Mouse (Mus musculus) CH12.LX (cell line): ENCODE measurements around the gene Bsn.
A peak's percentile ranks its signal among the peaks of the same experiment; 100 is the strongest.

Experiments
- CTCF ChIP-seq, 2 experiments: IDR thresholded peaks in 1 of 2; conservative IDR thresholded peaks in 1 of 2; 2 replicates each; pipeline ENCODE4 v1.5.1; 2011 to 2012; ENCODE audit warnings: low read depth in 2 of 2, low read length in 2 of 2, improper control_type of control experiment in 1 of 2, inconsistent platforms in 1 of 2, mild to moderate bottlenecking in 1 of 2, moderate library complexity in 1 of 2
- E2F4 ChIP-seq: IDR thresholded peaks from 2 replicates; pipeline ENCODE4 v1.6.1; 2011; ENCODE audit warnings: low read depth, low read length, improper control_type of control experiment; ENCODE audit not compliant: insufficient replicate concordance
- EP300 ChIP-seq: IDR thresholded peaks from 2 replicates; pipeline ENCODE4 v1.6.1; 2011; ENCODE audit warnings: low read length, improper control_type of control experiment
- KAT2A ChIP-seq: IDR thresholded peaks from 2 replicates; pipeline ENCODE4 v1.6.1; 2012; ENCODE audit warnings: low read length, improper control_type of control experiment, inconsistent platforms; ENCODE audit not compliant: insufficient replicate concordance
- MXI1 ChIP-seq: IDR thresholded peaks from 2 replicates; pipeline ENCODE4 v1.6.1; 2011; ENCODE audit warnings: mild to moderate bottlenecking, low read depth, low read length, improper control_type of control experiment
- MYC ChIP-seq: IDR thresholded peaks from 2 replicates; pipeline ENCODE4 v1.6.1; 2011; ENCODE audit warnings: low read depth, mild to moderate bottlenecking, improper control_type of control experiment, low read length
- NELFE ChIP-seq: IDR thresholded peaks from 2 replicates; pipeline ENCODE4 v1.6.1; 2011; ENCODE audit warnings: low read depth, low read length, improper control_type of control experiment
- NRF1 ChIP-seq: IDR thresholded peaks from 2 replicates; pipeline ENCODE4 v1.6.1; 2014; ENCODE audit warnings: low read depth, mild to moderate bottlenecking, inconsistent platforms, low read length, improper control_type of control experiment, moderate library complexity
- POLR2A ChIP-seq: IDR thresholded peaks from 2 replicates; pipeline ENCODE4 v1.6.1; 2011; ENCODE audit warnings: low read depth, mild to moderate bottlenecking, improper control_type of control experiment, low read length
- SIN3A ChIP-seq: IDR thresholded peaks from 2 replicates; pipeline ENCODE4 v1.6.1; 2012; ENCODE audit warnings: low read length, improper control_type of control experiment, inconsistent platforms
- SMC3 ChIP-seq: IDR thresholded peaks from 2 replicates; pipeline ENCODE4 v1.6.1; 2011; ENCODE audit warnings: low read depth, low read length, improper control_type of control experiment
- ZC3H11A ChIP-seq: IDR thresholded peaks from 2 replicates; pipeline ENCODE4 v1.6.1; 2012; ENCODE audit warnings: low read depth, mild to moderate bottlenecking, inconsistent platforms, low read length, improper control_type of control experiment
- ZNF384 ChIP-seq: IDR thresholded peaks from 2 replicates; pipeline ENCODE4 v1.6.1; 2012; ENCODE audit warnings: low read depth, low read length, improper control_type of control experiment, inconsistent platforms

GRCm38 (mm10) chr9:108049561-108050251 lies 140.5 kb downstream of the Bsn start:
- TF ChIP-seq CTCF (conservative IDR thresholded peaks at IDR 0.05 in 1 of 2, IDR thresholded peaks at IDR 0.05 in 1 of 2; ENCODE audit: low read depth in 2 of 2, low read length in 2 of 2) = no peak
- no peak for TF ChIP-seq SIN3A
- no peak for TF ChIP-seq POLR2A
- TF ChIP-seq EP300 = no peak
- TF ChIP-seq MXI1 = no peak
- no peak; the same call in 1 of the 2 replicates for TF ChIP-seq NELFE
- no peak for TF ChIP-seq ZNF384
- TF ChIP-seq KAT2A = no peak
- TF ChIP-seq NRF1 = no peak
- TF ChIP-seq SMC3 = no peak
- TF ChIP-seq E2F4 = no peak
- TF ChIP-seq MYC = 0 out of 2 replicates have a peak, but pooled peaks have one; percentile 15
- no peak for TF ChIP-seq ZC3H11A
